Mouse (Mus musculus) liver, postnatal 0 days (tissue): Measurements from ENCODE around the gene Npepl1. TPM values are rescaled to one million over a fixed set of nuclear protein-coding genes. Genes with fewer than 3 reads are reported as not detected.

ENCODE experiments used
- ATAC-seq: fragments of 200-750 bp; cut with Nextera tagmentation; 2 replicates; pipeline ENCODE4 v1.8.0; 2017; ENCODE audit warnings: mild to moderate bottlenecking, moderate library complexity
- DNase-seq: peaks from one replicate; pipeline ENCODE4 v3.0.0-alpha.2; 2016
- H3K27ac ChIP-seq: fragments of 300-500 bp; sonication (generic); 2 replicates; pipeline ENCODE4 v1.5.1; 2014; ENCODE audit warnings: antibody characterized with exemption, moderate library complexity, mild to moderate bottlenecking, low read depth
- H3K27me3 ChIP-seq: fragments of 300-500 bp; sonication (generic); 2 replicates; pipeline ENCODE4 v1.6.1; 2014; ENCODE audit warnings: low read length, control low read depth, mixed read lengths; ENCODE audit not compliant: insufficient read depth
- H3K36me3 ChIP-seq: fragments of 300-500 bp; sonication (generic); replicated peaks from 2 replicates; pipeline ENCODE4 v1.6.1; 2014; ENCODE audit warnings: mild to moderate bottlenecking, control low read depth, low read length, moderate library complexity, mixed read lengths; ENCODE audit not compliant: insufficient read depth
- H3K4me1 ChIP-seq: fragments of 300-500 bp; sonication (generic); 2 replicates; pipeline ENCODE4 v1.6.1; 2014; ENCODE audit warnings: antibody characterized with exemption, mild to moderate bottlenecking, control low read depth; ENCODE audit not compliant: insufficient read depth
- H3K4me2 ChIP-seq: fragments of 300-500 bp; sonication (generic); 2 replicates; pipeline ENCODE4 v1.6.1; 2014; ENCODE audit warnings: low read depth, mild to moderate bottlenecking, low read length, moderate library complexity, mixed read lengths
- H3K4me3 ChIP-seq: fragments of 300-500 bp; sonication (generic); 2 replicates; pipeline ENCODE4 v1.5.1; 2014; ENCODE audit warnings: low read depth, low read length
- H3K9ac ChIP-seq: fragments of 300-500 bp; sonication (generic); replicated peaks from 2 replicates; pipeline ENCODE4 v1.6.1; 2014; ENCODE audit warnings: mild to moderate bottlenecking, moderate library complexity
- H3K9me3 ChIP-seq: fragments of 300-500 bp; sonication (generic); 2 replicates; pipeline ENCODE4 v1.6.1; 2016; ENCODE audit warnings: mild to moderate bottlenecking, control low read depth, low read length, mixed read lengths
- CTCF ChIP-seq: sonication (generic); IDR thresholded peaks from 2 replicates; pipeline ENCODE4 v1.5.1; 2016; ENCODE audit warnings: antibody characterized with exemption, low read depth
- EP300 ChIP-seq: IDR thresholded peaks from 2 replicates; pipeline ENCODE4 v1.6.1; 2016; ENCODE audit warnings: antibody characterized with exemption, low read depth, mild to moderate bottlenecking
- WGBS: fragments of 180-500 bp; shearing (Covaris S2); extraction: QIAGEN DNeasy Blood & Tissue Kit; methylation state at CpG from one replicate; pipeline ENCODE4 v1.1.7; 2014; ENCODE audit not compliant: insufficient replicate concordance; 5-methylcytosine and 5-hydroxymethylcytosine counted together
- polyA plus RNA-seq: library from polyadenylated mRNA; unstranded; fragments of >200 nt; fragmentation: Nextera tagmentation; extraction: Ambion mirVana; gene quantifications from 2 replicates; pipeline ENCODE4 v1.2.1, GENCODE M21; 2015

The Npepl1 gene
- polyA plus RNA-seq, 1 experiment from 2014 or later: 30.8 TPM

- peak overlapping the region; percentile 99 for H3K4me2 ChIP-seq
- peaks cover 12% of the 10 kb centered on the region for H3K4me1 ChIP-seq
- peak overlapping the region; percentile 83 for H3K27ac ChIP-seq
- H3K9me3 ChIP-seq: no peaks in the 10 kb centered on the region
- H3K4me3 ChIP-seq: peak overlapping the region; percentile 93
- no peaks in the 10 kb centered on the region for H3K27me3 ChIP-seq
- no peak for TF ChIP-seq EP300
- TF ChIP-seq CTCF: no peak
- no peaks in the 10 kb centered on the region for H3K36me3 ChIP-seq
- H3K9ac ChIP-seq: peak overlapping the region; percentile 82
- DNase-seq (peak; percentile 58), ATAC-seq (0 out of 2 replicates have a peak, but pooled peaks have one; percentile 12)
- WGBS: under 1% methylated on average over 19 of the region's 19 CpGs
Observed at GRCm38 (mm10) chr2:174077004-174077695, 33.0 kb upstream of the Npepl1 start.

GRCm38 (mm10) chr2:174077776-174078338, 32.3 kb upstream of the Npepl1 start:
- DNase-seq (no peak), ATAC-seq (no peak)
- Histone ChIP-seq H3K4me3 (peak overlapping the region; percentile 93), H3K27ac (peak overlapping the region; percentile 83), H3K9me3 (no peaks in the 10 kb centered on the region), H3K4me2 (peak overlapping the region; percentile 99), H3K36me3 (no peaks in the 10 kb centered on the region), H3K4me1 (peaks cover 13% of the 10 kb centered on the region), H3K9ac (peak overlapping the region; percentile 82), H3K27me3 (no peaks in the 10 kb centered on the region)
- 0 out of 2 replicates have a peak, but pooled peaks have one; percentile 4 for TF ChIP-seq CTCF
- no peak for TF ChIP-seq EP300
- WGBS: 9% methylated on average over 11 of the region's 11 CpGs

- H3K9me3 ChIP-seq: no peaks in the 10 kb centered on the region
- no peak for ATAC-seq
- H3K4me3 ChIP-seq: no peak overlapping the region
- TF ChIP-seq CTCF: no peak
- no peak for TF ChIP-seq EP300
- peaks cover 6% of the 10 kb centered on the region; the same call in 1 of the 2 replicates for H3K4me1 ChIP-seq
- H3K36me3 ChIP-seq: no peaks in the 10 kb centered on the region; the same call in 1 of the 2 replicates
- no peaks in the 10 kb centered on the region for H3K27me3 ChIP-seq
- H3K27ac ChIP-seq: no peak overlapping the region
- no peak for DNase-seq
- WGBS: 80% methylated on average over 5 of the region's 5 CpGs
- no peak overlapping the region for H3K9ac ChIP-seq
- H3K4me2 ChIP-seq: no peak overlapping the region
Observed at GRCm38 (mm10) chr2:174081833-174082232, 28.3 kb upstream of the Npepl1 start.

GRCm38 (mm10) chr2:174082380-174082918, 27.7 kb upstream of the Npepl1 start:
- Histone ChIP-seq H3K27me3 (no peaks in the 10 kb centered on the region), H3K9me3 (no peaks in the 10 kb centered on the region), H3K36me3 (no peaks in the 10 kb centered on the region; the same call in 1 of the 2 replicates), H3K9ac (no peak overlapping the region), H3K27ac (no peak overlapping the region), H3K4me3 (no peak overlapping the region), H3K4me2 (no peak overlapping the region), H3K4me1 (peaks cover 6% of the 10 kb centered on the region; the same call in 1 of the 2 replicates)
- DNase-seq: no peak
- no peak for TF ChIP-seq CTCF
- no peak for TF ChIP-seq EP300
- no peak for ATAC-seq
- WGBS: 71% methylated on average over 3 of the region's 3 CpGs

- peaks cover 60% of the 10 kb centered on the region for H3K36me3 ChIP-seq
- 91% methylated on average over 3 of the region's 3 CpGs for WGBS
- no peak for TF ChIP-seq CTCF
- no peak for TF ChIP-seq EP300
Observed at GRCm38 (mm10) chr2:174095086-174095485, 15.1 kb upstream of the Npepl1 start.

GRCm38 (mm10) chr2:174102399-174102798, 7.8 kb upstream of the Npepl1 start:
- DNase-seq: no peak
- TF ChIP-seq EP300 (no peak), CTCF (no peak)
- Histone ChIP-seq H3K27me3 (no peaks in the 10 kb centered on the region), H3K9ac (no peak overlapping the region), H3K4me2 (no peak overlapping the region), H3K27ac (no peak overlapping the region), H3K4me1 (no peaks in the 10 kb centered on the region), H3K36me3 (peaks cover 15% of the 10 kb centered on the region), H3K4me3 (no peak overlapping the region), H3K9me3 (no peaks in the 10 kb centered on the region)
- ATAC-seq: no peak
- 72% methylated on average over 7 of the region's 7 CpGs for WGBS

More at GRCm38 (mm10) chr2:174095086-174095485, 15.1 kb upstream of the Npepl1 start:
- Histone ChIP-seq H3K9me3 (no peaks in the 10 kb centered on the region), H3K27ac (no peak overlapping the region), H3K4me2 (no peak overlapping the region), H3K4me3 (no peak overlapping the region), H3K9ac (no peak overlapping the region), H3K27me3 (no peaks in the 10 kb centered on the region), H3K4me1 (no peaks in the 10 kb centered on the region)
- DNase-seq (no peak), ATAC-seq (no peak)
